Mouse (Mus musculus) 3T3-L1 (cell line): ENCODE results near the gene Cd300lf.

Experiments
- DNase-seq: peaks from one replicate; pipeline ENCODE4 v3.0.0-alpha.2; 2015; ENCODE audit warnings: low read depth, low spot score

The Cd300lf gene

DNA sequence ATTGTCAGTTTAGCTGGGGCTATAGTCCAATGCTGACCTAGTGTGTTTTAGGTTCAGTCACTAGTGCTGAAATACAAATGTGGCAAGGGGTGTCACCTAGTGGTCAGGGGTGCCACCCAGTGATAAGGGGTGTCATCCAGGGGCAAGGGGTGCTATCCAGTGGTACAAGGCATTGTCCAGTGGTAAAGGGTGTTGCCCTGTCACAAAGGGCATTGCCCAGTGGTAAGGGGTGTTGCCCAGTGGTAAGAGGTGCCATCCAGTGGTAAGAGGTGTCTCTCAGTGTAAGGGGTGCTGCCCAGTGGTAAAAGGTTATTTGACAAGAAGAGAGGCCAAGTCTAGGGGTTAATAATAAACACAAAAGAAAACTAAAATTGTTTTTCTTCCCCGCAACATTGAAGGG, 56.4 kb downstream of the Cd300lf start:
- DNase-seq, result no peak

DNA sequence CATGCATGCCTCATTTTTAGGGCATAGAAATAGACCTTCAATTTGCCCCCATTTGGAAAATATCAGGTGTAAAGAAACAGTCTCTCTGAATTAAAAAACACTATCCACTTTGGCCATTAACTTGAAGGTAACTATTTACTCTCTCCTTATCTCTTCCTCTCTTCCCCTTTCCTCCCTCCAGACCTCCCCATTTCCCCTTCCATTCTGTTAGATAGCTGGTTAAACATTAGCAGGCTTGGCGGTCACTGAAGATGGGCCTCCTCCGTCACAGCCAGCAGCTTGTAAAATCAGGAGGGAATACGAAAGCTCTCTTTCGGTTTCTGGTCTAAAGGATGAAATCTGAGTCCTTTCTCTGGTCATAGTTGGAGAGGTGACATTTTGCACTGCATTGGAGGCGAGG, 57.9 kb downstream of the Cd300lf start:
- no peak for DNase-seq

DNA sequence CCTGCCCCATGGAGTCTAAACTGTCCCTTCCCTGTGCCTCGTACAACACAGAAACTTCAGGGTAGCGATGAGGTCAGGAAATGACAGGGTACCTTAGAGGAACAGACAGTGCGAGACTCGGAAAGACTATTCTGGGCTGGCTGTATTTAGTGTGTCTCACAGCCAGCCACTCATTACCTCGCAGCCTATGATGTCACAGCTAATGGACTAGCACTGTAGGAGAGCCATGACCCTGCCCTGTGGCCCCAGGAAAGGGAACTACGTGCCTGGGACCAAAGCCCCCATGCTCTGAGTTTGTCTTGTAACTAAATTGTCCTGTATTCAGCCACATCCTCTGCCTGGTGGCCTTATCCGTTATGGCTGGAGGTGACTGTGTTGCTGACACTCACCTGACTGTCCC, 58.4 kb downstream of the Cd300lf start:
- no peak for DNase-seq

DNA sequence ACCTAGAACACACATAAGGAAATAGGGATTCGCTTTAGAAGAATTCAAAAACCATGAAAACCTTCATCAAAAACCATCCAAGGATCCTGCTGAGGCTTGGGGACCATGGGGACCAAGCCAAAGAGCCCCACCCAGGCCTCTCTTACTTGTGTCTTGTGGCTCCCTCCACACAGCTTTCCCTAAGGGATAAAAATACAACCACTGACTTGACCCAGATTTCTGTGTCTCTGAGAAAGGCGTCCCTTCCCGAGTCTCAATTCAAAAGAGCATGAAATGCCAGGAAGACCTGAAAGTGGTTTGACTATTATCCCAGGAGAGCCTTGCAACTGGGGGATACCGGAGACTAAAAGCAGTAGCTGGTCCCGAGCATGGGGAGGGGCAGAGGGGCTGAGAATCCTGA, 60.8 kb downstream of the Cd300lf start:
- DNase-seq, result no peak

DNA sequence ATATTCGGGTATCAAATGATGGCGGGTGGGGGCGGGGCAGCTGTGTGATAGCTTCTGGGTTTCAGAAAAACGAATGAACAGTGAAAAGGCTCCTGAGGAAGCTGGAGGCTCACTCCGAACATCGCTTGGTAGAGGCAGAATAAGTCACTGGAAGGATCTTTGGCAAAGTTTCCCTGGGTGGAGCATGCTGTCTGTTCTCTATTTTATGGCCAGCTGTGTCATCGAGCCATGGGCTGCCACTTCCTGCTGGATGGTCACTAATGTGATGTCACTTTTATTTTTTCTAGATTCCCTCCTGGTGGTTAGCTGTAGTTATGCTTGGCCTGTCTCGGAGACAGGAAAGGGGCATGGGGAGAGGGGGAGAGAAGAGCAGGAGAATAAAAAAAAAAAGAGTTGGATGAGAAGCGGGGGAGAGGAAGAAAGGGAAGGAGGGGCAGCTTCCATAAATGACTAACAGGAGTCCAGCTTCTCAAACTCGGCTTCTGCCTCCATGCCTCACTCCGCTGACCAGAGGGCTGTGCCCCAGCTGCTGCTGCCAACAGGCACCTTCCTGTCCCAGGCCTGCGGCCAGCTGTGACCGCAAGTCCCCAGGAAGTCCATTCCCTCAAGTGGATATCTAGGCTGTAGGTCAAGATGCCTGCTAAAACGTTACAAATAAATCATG, 62.0 kb downstream of the Cd300lf start:
- peak; percentile 99 for DNase-seq

DNA sequence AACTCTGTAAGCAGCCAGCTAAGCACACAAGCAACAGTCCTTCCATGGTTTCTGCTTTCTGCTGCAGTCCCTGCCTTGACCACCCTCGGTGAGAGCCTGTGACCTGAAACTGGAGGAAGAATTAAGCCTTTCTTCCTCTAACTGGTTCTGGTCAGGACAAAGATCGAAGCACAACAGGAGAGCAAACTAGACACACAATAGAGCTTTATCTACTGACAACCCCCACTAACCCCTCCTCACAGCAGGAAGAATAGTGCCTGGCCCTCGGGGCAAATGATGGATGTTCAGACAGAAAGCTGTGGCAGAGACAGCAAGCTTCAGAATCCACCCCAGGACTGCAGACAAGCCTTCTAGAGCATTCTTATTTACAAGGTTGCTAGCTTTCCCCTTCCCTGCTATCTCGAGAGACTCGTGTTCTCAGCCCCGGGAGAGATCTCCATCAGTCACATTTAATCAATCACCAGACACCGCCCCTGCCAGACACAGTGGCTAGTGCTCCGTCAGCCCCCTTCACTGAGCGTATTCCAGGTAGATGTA, 62.7 kb downstream of the Cd300lf start:
- DNase-seq, result no peak

DNA sequence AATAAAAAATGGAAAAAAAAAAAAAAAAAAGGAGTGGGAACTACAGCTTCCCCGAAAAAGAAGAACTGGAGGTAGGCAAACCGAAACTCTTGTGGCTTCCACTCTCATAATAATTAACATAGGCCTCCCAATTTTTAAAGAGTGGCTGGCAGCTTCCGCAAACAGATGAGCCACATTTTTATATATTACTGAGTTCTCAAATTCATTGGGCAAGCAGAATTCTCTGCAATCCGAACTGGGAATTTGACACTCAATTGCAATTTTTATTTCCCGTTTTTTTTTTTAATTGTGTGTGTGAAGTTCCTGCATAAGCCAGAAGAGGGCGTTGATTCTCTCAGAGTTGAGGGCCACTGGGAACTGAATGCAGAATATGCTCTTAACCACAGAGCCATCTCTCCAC, 67.0 kb downstream of the Cd300lf start:
- DNase-seq, result no peak
